Mouse (Mus musculus): ENCODE data around the gene Tmem14c.

DNA sequence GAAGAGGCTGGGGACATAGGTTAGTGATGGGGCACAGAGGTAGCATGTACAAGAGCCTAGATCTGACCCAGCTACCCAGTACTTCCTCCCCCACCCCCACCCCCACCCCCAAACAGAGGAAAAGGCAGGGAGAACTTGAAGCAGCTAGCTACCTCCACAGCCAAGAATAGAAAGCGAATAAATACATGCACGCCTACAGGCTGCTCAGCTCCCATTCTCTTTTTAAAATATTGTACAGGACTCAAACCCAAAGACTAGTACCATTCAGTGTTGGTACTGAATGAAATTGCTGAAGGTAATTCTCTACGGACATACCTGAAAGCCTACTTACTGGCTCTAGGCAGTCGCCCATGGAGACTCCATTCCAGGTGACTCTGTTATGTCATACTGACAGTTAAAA is 26.4 kb downstream of the Tmem14c start:
- TF ChIP-seq POLR2A (IDR thresholded peaks at IDR 0.05; ENCODE audit: low read depth, low read length) (no peak), NELFE (IDR thresholded peaks at IDR 0.05; ENCODE audit: low read depth, low read length) (no peak), KAT2A (IDR thresholded peaks at IDR 0.05; ENCODE audit: insufficient replicate concordance, low read length) (no peak), ZMIZ1 (IDR thresholded peaks at IDR 0.05; ENCODE audit: low read depth, low read length) (no peak), MAX (IDR thresholded peaks at IDR 0.05; ENCODE audit: low read length) (no peak)

Data from CH12.LX (cell line).